Mouse (Mus musculus) hindbrain, embryonic 12.5 days (tissue): ENCODE measurements at regions not wholly inside any gene's neighbourhood (a gene's known extent, or its start where the extent isn't known, plus 50 kb on each side); places are given as distances from the start of the nearest gene placed in this dataset.
"Not testable (repeated sequence)": the region's sequence is repeated elsewhere in the genome, so short reads cannot be mapped to it uniquely, and the experiment has no call there.

Source experiments
- ATAC-seq: fragments of 200-750 bp; cut with Nextera tagmentation; 2 replicates; pipeline ENCODE4 v1.8.0; 2017; ENCODE audit warnings: moderate TSS enrichment; ENCODE audit not compliant: low FRiP score
- H3K27ac ChIP-seq: fragments of 300-500 bp; sonication (generic); 2 replicates; pipeline ENCODE4 v1.5.1; 2016; ENCODE audit warnings: mild to moderate bottlenecking
- H3K27me3 ChIP-seq: fragments of 300-500 bp; sonication (generic); 2 replicates; pipeline ENCODE4 v1.6.1; 2016; ENCODE audit warnings: mild to moderate bottlenecking
- H3K36me3 ChIP-seq: fragments of 300-500 bp; sonication (generic); 2 replicates; pipeline ENCODE4 v1.6.1; 2016; ENCODE audit warnings: mild to moderate bottlenecking
- H3K4me1 ChIP-seq: fragments of 300-500 bp; sonication (generic); 2 replicates; pipeline ENCODE4 v1.6.1; 2016
- H3K4me2 ChIP-seq: fragments of 300-500 bp; sonication (generic); replicated peaks from 2 replicates; pipeline ENCODE4 v1.6.1; 2016; ENCODE audit warnings: mild to moderate bottlenecking
- H3K4me3 ChIP-seq: fragments of 300-500 bp; sonication (generic); 2 replicates; pipeline ENCODE4 v1.5.1; 2016; ENCODE audit warnings: mild to moderate bottlenecking
- H3K9ac ChIP-seq: fragments of 300-500 bp; sonication (generic); 2 replicates; pipeline ENCODE4 v1.6.1; 2016; ENCODE audit warnings: mild to moderate bottlenecking, moderate library complexity
- H3K9me3 ChIP-seq: fragments of 300-500 bp; sonication (generic); replicated peaks from 2 replicates; pipeline ENCODE4 v1.6.1; 2016; ENCODE audit warnings: mild to moderate bottlenecking
- WGBS: fragments of 180-500 bp; shearing (Covaris S2); methylation state at CpG from one replicate; pipeline ENCODE4 v1.1.7; 2016; 5-methylcytosine and 5-hydroxymethylcytosine counted together

- H3K4me2 ChIP-seq: no peak overlapping the region
- H3K27ac ChIP-seq: no peak overlapping the region
- H3K36me3 ChIP-seq: no peaks in the 10 kb centered on the region
- no peaks in the 10 kb centered on the region for H3K9me3 ChIP-seq
- no peak overlapping the region for H3K9ac ChIP-seq
- H3K4me3 ChIP-seq: no peak overlapping the region
- ATAC-seq: no peak
- no peaks in the 10 kb centered on the region for H3K27me3 ChIP-seq
- no peaks in the 10 kb centered on the region for H3K4me1 ChIP-seq
- 43% methylated on average over 1 of the region's 1 CpGs for WGBS
These were observed 114.3 kb downstream of the Sst start for GRCm38 (mm10) chr16:23776501-23776900.

DNA sequence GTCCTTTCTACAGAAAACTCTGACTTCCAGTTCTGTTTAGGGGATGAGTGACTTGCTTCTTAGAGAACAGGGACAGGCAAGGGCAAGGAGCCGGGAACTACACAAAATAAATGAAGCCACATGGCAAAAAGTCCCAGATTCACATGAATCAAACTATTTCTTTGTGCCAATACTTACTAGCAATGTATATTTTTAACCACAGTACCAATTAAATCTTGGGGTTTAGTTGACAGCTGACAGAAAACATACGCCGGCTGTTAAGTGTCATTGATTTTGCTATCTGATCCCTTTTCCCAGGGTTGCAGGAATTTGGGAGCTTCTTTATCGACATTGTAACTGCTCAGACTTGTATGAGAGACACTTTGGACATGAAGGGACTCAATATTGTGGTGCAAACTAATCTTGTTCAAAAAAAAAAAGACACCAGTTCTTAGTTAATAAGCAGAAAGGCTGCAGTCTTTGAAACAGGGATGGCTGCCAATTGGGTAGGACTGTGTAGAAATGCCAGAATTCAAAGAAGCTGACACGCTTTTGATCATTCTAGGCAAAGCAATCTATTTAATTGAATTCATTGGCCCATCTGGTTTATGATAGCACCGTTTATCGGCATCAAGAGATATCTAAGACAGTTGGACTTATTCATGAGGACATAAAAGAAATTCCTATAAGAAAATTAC lies 132.5 kb downstream of the Sst start:
- WGBS: 81% methylated on average over 7 of the region's 7 CpGs
- H3K4me3 ChIP-seq: no peak overlapping the region
- no peak for ATAC-seq

GRCm38 (mm10) chr16:23737026-23737425 lies 153.7 kb downstream of the Sst start:
- Histone ChIP-seq H3K9ac (no peak overlapping the region), H3K4me2 (no peak overlapping the region), H3K36me3 (no peaks in the 10 kb centered on the region), H3K27me3 (no peaks in the 10 kb centered on the region), H3K9me3 (no peaks in the 10 kb centered on the region), H3K27ac (no peak overlapping the region), H3K4me3 (no peak overlapping the region), H3K4me1 (0 out of 2 replicates have a peak, but pooled peaks cover 2% of the 10 kb centered on the region)
- 44% methylated on average over 3 of the region's 3 CpGs for WGBS
- no peak for ATAC-seq

More for the DNA sequence above, 132.5 kb downstream of the Sst start:
- no peak overlapping the region for H3K27ac ChIP-seq
- no peak overlapping the region for H3K4me2 ChIP-seq
- H3K36me3 ChIP-seq: no peaks in the 10 kb centered on the region
- H3K9ac ChIP-seq: no peak overlapping the region
- H3K27me3 ChIP-seq: no peaks in the 10 kb centered on the region
- H3K4me1 ChIP-seq: no peaks in the 10 kb centered on the region
- no peaks in the 10 kb centered on the region for H3K9me3 ChIP-seq

DNA sequence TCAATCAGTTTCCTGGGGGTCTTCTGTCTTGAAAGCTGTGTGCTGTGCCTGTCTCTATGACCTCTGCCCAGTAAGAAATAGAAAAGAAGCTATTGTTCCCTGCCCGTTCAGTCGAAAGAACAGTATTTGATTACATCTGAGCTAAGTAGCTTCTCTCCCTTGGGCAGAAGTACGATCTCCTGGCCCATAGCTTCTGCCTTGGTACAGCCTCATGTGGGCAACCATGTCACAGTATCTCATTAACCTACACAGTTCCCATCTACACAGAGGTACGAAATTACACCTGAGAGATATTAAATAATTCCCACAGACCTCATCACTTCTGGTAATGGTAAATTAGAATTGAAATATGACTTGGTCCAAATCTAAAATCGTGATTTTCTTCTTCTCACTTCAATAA lies 155.0 kb downstream of the Sst start:
- Histone ChIP-seq H3K4me1 (0 out of 2 replicates have a peak, but pooled peaks cover 2% of the 10 kb centered on the region), H3K4me2 (no peak overlapping the region), H3K36me3 (no peaks in the 10 kb centered on the region), H3K27me3 (no peaks in the 10 kb centered on the region), H3K4me3 (no peak overlapping the region), H3K9me3 (no peaks in the 10 kb centered on the region), H3K9ac (no peak overlapping the region), H3K27ac (no peak overlapping the region)
- 29% methylated on average over 5 of the region's 5 CpGs for WGBS
- ATAC-seq: no peak

- Histone ChIP-seq H3K9ac (no peak overlapping the region), H3K36me3 (no peaks in the 10 kb centered on the region), H3K27me3 (no peaks in the 10 kb centered on the region), H3K4me3 (no peak overlapping the region), H3K4me2 (no peak overlapping the region), H3K4me1 (no peaks in the 10 kb centered on the region), H3K9me3 (no peaks in the 10 kb centered on the region), H3K27ac (no peak overlapping the region)
- no peak for ATAC-seq
- 86% methylated on average over 4 of the region's 4 CpGs for WGBS
These were observed 164.2 kb downstream of the Sst start for GRCm38 (mm10) chr16:23726562-23726961.

DNA sequence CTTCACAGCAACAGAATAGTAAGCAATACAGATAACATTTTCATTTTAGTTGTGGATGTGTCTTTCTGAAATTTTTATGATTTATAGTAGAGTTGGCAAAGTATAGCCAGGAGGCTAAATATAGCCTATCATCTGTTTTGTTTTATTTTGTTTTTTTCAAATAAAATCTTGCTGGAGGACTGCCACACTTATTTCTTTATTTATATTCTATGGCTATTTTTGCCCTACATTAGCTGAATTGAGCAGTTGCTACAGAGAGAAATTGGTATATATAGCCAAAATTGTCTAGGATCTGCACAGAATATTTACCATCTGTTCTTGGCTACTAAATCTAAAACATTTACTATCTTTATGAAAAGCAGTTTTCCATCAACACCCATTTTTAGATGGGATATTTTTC lies 169.0 kb downstream of the Sst start:
- Histone ChIP-seq H3K27me3 (no peaks in the 10 kb centered on the region), H3K4me2 (no peak overlapping the region), H3K4me3 (no peak overlapping the region), H3K9ac (no peak overlapping the region), H3K9me3 (no peaks in the 10 kb centered on the region), H3K4me1 (no peaks in the 10 kb centered on the region), H3K36me3 (no peaks in the 10 kb centered on the region), H3K27ac (no peak overlapping the region)
- no peak for ATAC-seq

DNA sequence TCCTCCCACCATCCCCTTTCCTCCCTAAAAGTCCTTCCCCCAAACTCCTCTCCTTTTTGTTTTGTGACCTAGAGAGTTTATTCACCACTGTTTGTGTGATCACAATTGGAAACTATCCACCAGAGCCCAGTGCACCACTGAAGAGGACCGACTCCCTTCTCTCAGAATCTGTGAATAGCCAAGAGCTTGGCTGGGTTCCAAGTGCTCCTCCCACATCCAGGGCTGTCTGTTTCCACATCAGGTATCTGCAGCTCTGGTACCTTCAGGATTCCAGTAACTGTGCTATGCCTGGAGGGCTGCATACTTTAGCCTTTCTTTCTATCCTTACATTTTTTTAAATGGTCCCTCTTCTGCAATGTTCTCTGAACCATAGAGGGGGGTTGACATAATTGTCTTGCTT lies 180.5 kb upstream of the Masp1 start:
- Histone ChIP-seq H3K4me1 (peaks cover 4% of the 10 kb centered on the region; the same call in 1 of the 2 replicates), H3K27ac (no peak overlapping the region), H3K9me3 (no peaks in the 10 kb centered on the region), H3K36me3 (no peaks in the 10 kb centered on the region), H3K4me3 (no peak overlapping the region), H3K4me2 (no peak overlapping the region), H3K9ac (no peak overlapping the region), H3K27me3 (no peaks in the 10 kb centered on the region)
- 50% methylated on average over 1 of the region's 1 CpGs for WGBS
- ATAC-seq: no peak; the same call in 1 of the 2 replicates

- H3K4me3 ChIP-seq, H3K27me3 ChIP-seq, H3K4me2 ChIP-seq, ATAC-seq, H3K36me3 ChIP-seq, H3K27ac ChIP-seq, H3K9me3 ChIP-seq, H3K9ac ChIP-seq, H3K4me1 ChIP-seq: not testable (repeated sequence)
These were observed 173.6 kb upstream of the Masp1 start for GRCm38 (mm10) chr16:23694226-23694625.

GRCm38 (mm10) chr16:23690061-23690460 lies 169.4 kb upstream of the Masp1 start:
- 96% methylated on average over 2 of the region's 2 CpGs for WGBS
- no peaks in the 10 kb centered on the region for H3K36me3 ChIP-seq
- no peak for ATAC-seq
- H3K27me3 ChIP-seq: no peaks in the 10 kb centered on the region
- no peaks in the 10 kb centered on the region for H3K4me1 ChIP-seq
- H3K4me2 ChIP-seq: no peak overlapping the region
- no peak overlapping the region for H3K27ac ChIP-seq
- H3K4me3 ChIP-seq: no peak overlapping the region
- H3K9ac ChIP-seq: no peak overlapping the region
- no peaks in the 10 kb centered on the region for H3K9me3 ChIP-seq

GRCm38 (mm10) chr16:23686783-23687182 lies 166.2 kb upstream of the Masp1 start:
- no peak for ATAC-seq
- no peaks in the 10 kb centered on the region for H3K36me3 ChIP-seq
- H3K4me1 ChIP-seq: no peaks in the 10 kb centered on the region
- WGBS: 86% methylated on average over 8 of the region's 8 CpGs
- no peak overlapping the region for H3K4me3 ChIP-seq
- no peak overlapping the region for H3K4me2 ChIP-seq
- H3K27ac ChIP-seq: no peak overlapping the region
- H3K27me3 ChIP-seq: no peaks in the 10 kb centered on the region
- no peaks in the 10 kb centered on the region for H3K9me3 ChIP-seq
- H3K9ac ChIP-seq: no peak overlapping the region

DNA sequence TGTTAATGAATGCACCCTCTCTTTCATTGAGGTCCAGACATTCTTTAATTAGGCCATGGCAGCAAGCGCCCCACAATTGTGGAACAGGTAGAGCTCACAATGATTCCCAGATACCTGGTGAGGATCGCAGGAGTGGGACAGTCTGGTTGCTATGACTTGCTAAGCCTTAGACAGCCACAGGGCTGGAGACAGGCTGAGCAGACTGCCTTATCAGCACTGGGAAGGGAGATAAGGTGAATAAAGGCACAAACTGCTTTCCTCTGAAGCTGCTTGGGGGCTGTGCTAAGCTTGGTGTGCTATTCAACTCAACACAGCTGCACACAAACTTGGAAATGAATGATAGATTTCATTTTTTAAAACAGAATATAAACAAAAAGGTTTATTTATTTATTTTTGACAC lies 159.8 kb upstream of the Masp1 start:
- H3K9ac ChIP-seq: no peak overlapping the region
- WGBS: 68% methylated on average over 2 of the region's 2 CpGs
- H3K4me1 ChIP-seq: no peaks in the 10 kb centered on the region
- H3K27ac ChIP-seq: no peak overlapping the region
- no peaks in the 10 kb centered on the region for H3K9me3 ChIP-seq
- no peaks in the 10 kb centered on the region for H3K36me3 ChIP-seq
- no peak for ATAC-seq
- no peak overlapping the region for H3K4me3 ChIP-seq
- H3K4me2 ChIP-seq: no peak overlapping the region
- no peaks in the 10 kb centered on the region for H3K27me3 ChIP-seq

- no peaks in the 10 kb centered on the region for H3K36me3 ChIP-seq
- no peaks in the 10 kb centered on the region for H3K9me3 ChIP-seq
- no peak overlapping the region for H3K4me2 ChIP-seq
- no peak overlapping the region for H3K27ac ChIP-seq
- H3K27me3 ChIP-seq: no peaks in the 10 kb centered on the region
- H3K9ac ChIP-seq: no peak overlapping the region
- H3K4me1 ChIP-seq: peaks cover 6% of the 10 kb centered on the region; the same call in 1 of the 2 replicates
- WGBS: 45% methylated on average over 6 of the region's 6 CpGs
- H3K4me3 ChIP-seq: no peak overlapping the region
- ATAC-seq: no peak
These were observed 151.8 kb upstream of the Masp1 start for GRCm38 (mm10) chr16:23672375-23672774.

- Histone ChIP-seq H3K9ac (no peak overlapping the region), H3K36me3 (no peaks in the 10 kb centered on the region), H3K4me3 (no peak overlapping the region), H3K27ac (no peak overlapping the region), H3K4me2 (no peak overlapping the region), H3K9me3 (no peaks in the 10 kb centered on the region), H3K27me3 (no peaks in the 10 kb centered on the region), H3K4me1 (peaks cover 6% of the 10 kb centered on the region; the same call in 1 of the 2 replicates)
- ATAC-seq: no peak
- WGBS: 75% methylated on average over 4 of the region's 4 CpGs
These were observed 149.5 kb upstream of the Masp1 start for GRCm38 (mm10) chr16:23670161-23670560.
